Mouse (Mus musculus) embryonic facial prominence, embryonic 14.5 days (tissue): ENCODE data around the gene Ptpn11. TPM values are rescaled to one million over a fixed set of nuclear protein-coding genes. Genes with fewer than 3 reads are reported as not detected.

Experiments
- ATAC-seq: fragments of 200-750 bp; cut with Nextera tagmentation; 2 replicates; pipeline ENCODE4 v1.8.0; 2017; ENCODE audit warnings: low read depth, moderate number of reproducible peaks, moderate TSS enrichment
- DNase-seq: peaks from one replicate; pipeline ENCODE4 v3.0.0-alpha.2; 2015; ENCODE audit warnings: low spot score
- H3K27ac ChIP-seq: fragments of 300-500 bp; sonication (generic); replicated peaks from 2 replicates; pipeline ENCODE4 v1.5.1; 2014; ENCODE audit warnings: low read depth, mild to moderate bottlenecking, low read length, moderate library complexity
- H3K27me3 ChIP-seq: fragments of 300-500 bp; sonication (generic); replicated peaks from 2 replicates; pipeline ENCODE4 v1.6.1; 2014; ENCODE audit warnings: low read length; ENCODE audit not compliant: control insufficient read depth, insufficient read depth
- H3K36me3 ChIP-seq: fragments of 300-500 bp; sonication (generic); 2 replicates; pipeline ENCODE4 v1.6.1; 2014; ENCODE audit warnings: low read length, mixed read lengths; ENCODE audit not compliant: control insufficient read depth, insufficient read depth
- H3K4me1 ChIP-seq: fragments of 300-500 bp; sonication (generic); 2 replicates; pipeline ENCODE4 v1.6.1; 2014; ENCODE audit warnings: antibody characterized with exemption, low read length; ENCODE audit not compliant: control insufficient read depth, insufficient read depth
- H3K4me2 ChIP-seq: fragments of 300-500 bp; sonication (generic); 2 replicates; pipeline ENCODE4 v1.6.1; 2014; ENCODE audit warnings: low read depth, mild to moderate bottlenecking, low read length, moderate library complexity, mixed read lengths
- H3K4me3 ChIP-seq: fragments of 300-500 bp; sonication (generic); 2 replicates; pipeline ENCODE4 v1.5.1; 2014; ENCODE audit warnings: low read depth, mild to moderate bottlenecking, low read length
- H3K9ac ChIP-seq: fragments of 300-500 bp; sonication (generic); 2 replicates; pipeline ENCODE4 v1.6.1; 2014; ENCODE audit warnings: low read depth, mild to moderate bottlenecking, low read length, moderate library complexity, mixed read lengths
- H3K9me3 ChIP-seq: fragments of 300-500 bp; sonication (generic); 2 replicates; pipeline ENCODE4 v1.6.1; 2016; ENCODE audit warnings: low read length; ENCODE audit not compliant: control insufficient read depth
- WGBS: fragments of 180-500 bp; shearing (Covaris S2); extraction: QIAGEN DNeasy Blood & Tissue Kit; methylation state at CpG from one replicate; pipeline ENCODE4 v1.1.7; 2014; 5-methylcytosine and 5-hydroxymethylcytosine counted together
- polyA plus RNA-seq: library from polyadenylated mRNA; unstranded; fragments of >200 nt; fragmentation: Nextera tagmentation; extraction: Ambion mirVana; gene quantifications from 2 replicates; pipeline ENCODE4 v1.2.1, GENCODE M21; 2014

The Ptpn11 gene
- polyA plus RNA-seq, 1 experiment from 2014 or later = 25.8 TPM

GRCm38 (mm10) chr5:121142431-121143119, 48.6 kb downstream of the Ptpn11 start:
- Histone ChIP-seq H3K27ac (no peak overlapping the region), H3K9ac (no peak overlapping the region), H3K36me3 (peaks cover 81% of the 10 kb centered on the region), H3K9me3 (no peaks in the 10 kb centered on the region), H3K4me3 (no peak overlapping the region), H3K27me3 (no peaks in the 10 kb centered on the region), H3K4me2 (no peak overlapping the region), H3K4me1 (no peaks in the 10 kb centered on the region)
- WGBS = 84% methylated on average over 14 of the region's 14 CpGs
- no peak for ATAC-seq
- no peak for DNase-seq

GRCm38 (mm10) chr5:121140276-121140675, 50.9 kb downstream of the Ptpn11 start:
- DNase-seq = no peak
- Histone ChIP-seq H3K4me2 (no peak overlapping the region), H3K4me3 (no peak overlapping the region), H3K36me3 (peaks cover 81% of the 10 kb centered on the region), H3K9ac (no peak overlapping the region), H3K27me3 (no peaks in the 10 kb centered on the region), H3K27ac (no peak overlapping the region), H3K9me3 (no peaks in the 10 kb centered on the region), H3K4me1 (no peaks in the 10 kb centered on the region)
- no peak for ATAC-seq
- 63% methylated on average over 7 of the region's 7 CpGs for WGBS

GRCm38 (mm10) chr5:121137125-121137524, 54.1 kb downstream of the Ptpn11 start:
- H3K4me1 ChIP-seq = no peaks in the 10 kb centered on the region
- H3K27ac ChIP-seq = no peak overlapping the region
- H3K4me2 ChIP-seq = no peak overlapping the region
- no peak for ATAC-seq
- no peaks in the 10 kb centered on the region for H3K9me3 ChIP-seq
- WGBS = 97% methylated on average over 8 of the region's 8 CpGs
- H3K9ac ChIP-seq = no peak overlapping the region
- no peaks in the 10 kb centered on the region for H3K27me3 ChIP-seq
- DNase-seq = no peak
- peaks cover 82% of the 10 kb centered on the region for H3K36me3 ChIP-seq
- no peak overlapping the region for H3K4me3 ChIP-seq

DNA sequence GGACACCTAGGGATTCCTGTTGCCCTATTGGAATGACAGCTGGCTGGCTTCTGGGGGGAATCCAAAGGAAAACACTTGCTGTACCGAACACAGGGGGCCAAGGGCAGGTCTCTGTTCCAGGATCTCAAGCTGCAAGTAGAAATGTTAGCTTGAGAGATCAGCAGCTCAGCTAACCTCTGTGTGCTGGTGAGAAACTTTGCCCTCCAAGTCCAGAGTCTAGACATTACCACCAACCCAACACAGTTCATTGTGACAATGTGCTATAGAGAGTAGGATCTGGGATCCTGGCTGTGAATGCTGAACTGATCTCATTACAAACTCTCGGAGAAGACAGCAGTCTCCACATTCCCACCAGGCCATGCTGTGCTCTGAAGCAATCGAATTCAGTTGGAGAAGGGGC, 59.4 kb downstream of the Ptpn11 start:
- no peaks in the 10 kb centered on the region for H3K27me3 ChIP-seq
- no peak overlapping the region for H3K4me2 ChIP-seq
- no peak overlapping the region for H3K4me3 ChIP-seq
- H3K27ac ChIP-seq = no peak overlapping the region
- peaks cover 59% of the 10 kb centered on the region for H3K36me3 ChIP-seq
- H3K9me3 ChIP-seq = no peaks in the 10 kb centered on the region
- H3K9ac ChIP-seq = no peak overlapping the region
- no peak for DNase-seq
- H3K4me1 ChIP-seq = no peaks in the 10 kb centered on the region
- no peak for ATAC-seq
- 82% methylated on average over 3 of the region's 3 CpGs for WGBS

DNA sequence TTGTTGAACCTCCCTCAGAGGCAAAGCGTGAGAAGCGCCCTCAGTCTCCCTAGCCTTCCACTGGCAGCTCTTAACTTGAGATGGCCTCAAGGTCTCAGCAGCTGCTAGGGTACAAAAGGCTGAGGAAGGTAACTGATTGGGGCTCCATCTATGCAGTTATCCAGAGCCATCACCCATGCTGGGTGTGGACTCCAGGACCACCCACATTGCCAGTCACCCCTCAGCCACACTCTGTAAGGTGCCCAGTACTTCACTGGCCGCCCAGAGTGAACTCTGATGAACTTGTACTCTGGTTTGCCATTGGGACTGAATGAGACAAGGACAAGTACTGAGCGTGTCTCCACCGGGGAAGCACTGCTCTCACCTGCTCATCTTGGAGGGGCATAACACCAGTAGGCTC, 61.9 kb downstream of the Ptpn11 start:
- H3K9me3 ChIP-seq = no peaks in the 10 kb centered on the region
- no peak overlapping the region for H3K4me3 ChIP-seq
- H3K9ac ChIP-seq = no peak overlapping the region
- ATAC-seq (no peak), DNase-seq (no peak)
- peaks cover 35% of the 10 kb centered on the region for H3K36me3 ChIP-seq
- WGBS = 95% methylated on average over 5 of the region's 5 CpGs
- no peaks in the 10 kb centered on the region for H3K4me1 ChIP-seq
- H3K27ac ChIP-seq = no peak overlapping the region
- H3K4me2 ChIP-seq = no peak overlapping the region
- no peaks in the 10 kb centered on the region for H3K27me3 ChIP-seq

DNA sequence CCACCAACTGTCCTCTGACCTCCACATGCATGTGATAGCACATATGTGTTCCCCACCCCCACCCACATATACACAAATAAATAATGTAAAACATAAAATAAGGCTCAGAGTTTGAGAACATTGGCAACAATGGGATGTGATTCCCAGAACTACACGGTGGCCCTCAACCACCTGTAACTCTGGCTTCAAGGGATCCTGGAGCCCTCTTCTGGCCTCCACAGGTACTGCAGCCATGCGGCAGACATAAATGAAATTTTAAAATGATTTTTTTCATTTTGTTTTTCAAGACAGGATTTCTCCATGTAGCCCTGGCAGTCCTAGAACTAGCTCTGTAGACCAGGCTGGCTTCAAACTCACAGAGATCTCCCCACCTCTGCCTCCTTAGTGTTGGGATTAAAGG, 65.1 kb downstream of the Ptpn11 start:
- no peak overlapping the region for H3K27ac ChIP-seq
- H3K4me3 ChIP-seq = no peak overlapping the region
- H3K36me3 ChIP-seq = 0 out of 2 replicates have a peak, but pooled peaks cover 8% of the 10 kb centered on the region
- H3K4me2 ChIP-seq = no peak overlapping the region
- DNase-seq (no peak), ATAC-seq (no peak)
- 78% methylated on average over 2 of the region's 2 CpGs for WGBS
- no peak overlapping the region for H3K9ac ChIP-seq
- no peaks in the 10 kb centered on the region for H3K9me3 ChIP-seq
- H3K4me1 ChIP-seq = no peaks in the 10 kb centered on the region
- H3K27me3 ChIP-seq = no peaks in the 10 kb centered on the region

- ATAC-seq = no peak
- Histone ChIP-seq H3K9me3 (no peaks in the 10 kb centered on the region), H3K36me3 (0 out of 2 replicates have a peak, but pooled peaks cover 8% of the 10 kb centered on the region), H3K4me3 (no peak overlapping the region), H3K9ac (no peak overlapping the region), H3K27ac (no peak overlapping the region), H3K4me1 (no peaks in the 10 kb centered on the region), H3K4me2 (no peak overlapping the region), H3K27me3 (no peaks in the 10 kb centered on the region)
- 88% methylated on average over 14 of the region's 14 CpGs for WGBS
- DNase-seq = no peak
Observed at GRCm38 (mm10) chr5:121125563-121125962, 65.6 kb downstream of the Ptpn11 start.

- no peak overlapping the region for H3K4me2 ChIP-seq
- H3K4me3 ChIP-seq = no peak overlapping the region
- ATAC-seq (no peak), DNase-seq (no peak)
- 69% methylated on average over 5 of the region's 5 CpGs for WGBS
- no peak overlapping the region for H3K9ac ChIP-seq
- no peaks in the 10 kb centered on the region for H3K9me3 ChIP-seq
- H3K27ac ChIP-seq = no peak overlapping the region
- no peaks in the 10 kb centered on the region for H3K27me3 ChIP-seq
- H3K4me1 ChIP-seq = no peaks in the 10 kb centered on the region
- 0 out of 2 replicates have a peak, but pooled peaks cover 3% of the 10 kb centered on the region for H3K36me3 ChIP-seq
Observed at GRCm38 (mm10) chr5:121124208-121125185, 66.7 kb downstream of the Ptpn11 start.
